Mouse (Mus musculus) forebrain, postnatal 0 days (tissue): Measurements from ENCODE around the gene Dlg1. TPM values are rescaled to one million over a fixed set of nuclear protein-coding genes. Genes with fewer than 3 reads are reported as not detected.

Experiments used
- ATAC-seq: fragments of 200-750 bp; cut with Nextera tagmentation; 2 replicates; pipeline ENCODE4 v1.8.0; 2017; ENCODE audit warnings: mild to moderate bottlenecking, moderate library complexity
- DNase-seq: peaks from one replicate; pipeline ENCODE4 v3.0.0-alpha.2; 2015
- H3K27ac ChIP-seq: fragments of 300-500 bp; sonication (generic); 2 replicates; pipeline ENCODE4 v1.5.1; 2014; ENCODE audit warnings: low read depth, mild to moderate bottlenecking, antibody characterized with exemption, low read length, moderate library complexity, mixed read lengths
- H3K27me3 ChIP-seq: fragments of 300-500 bp; sonication (generic); 2 replicates; pipeline ENCODE4 v1.6.1; 2014; ENCODE audit warnings: mild to moderate bottlenecking, low read length, mixed read lengths; ENCODE audit not compliant: insufficient read depth
- H3K36me3 ChIP-seq: fragments of 300-500 bp; sonication (generic); 2 replicates; pipeline ENCODE4 v1.6.1; 2014; ENCODE audit warnings: mild to moderate bottlenecking, moderate library complexity; ENCODE audit not compliant: insufficient read depth
- H3K4me1 ChIP-seq: fragments of 300-500 bp; sonication (generic); 2 replicates; pipeline ENCODE4 v1.6.1; 2014; ENCODE audit warnings: antibody characterized with exemption; ENCODE audit not compliant: insufficient read depth
- H3K4me2 ChIP-seq: fragments of 300-500 bp; sonication (generic); 2 replicates; pipeline ENCODE4 v1.6.1; 2014; ENCODE audit warnings: low read depth, mild to moderate bottlenecking, moderate library complexity
- H3K4me3 ChIP-seq: fragments of 300-500 bp; sonication (generic); 2 replicates; pipeline ENCODE4 v1.5.1; 2014; ENCODE audit warnings: low read depth, low read length, mixed read lengths
- H3K9ac ChIP-seq: fragments of 300-500 bp; sonication (generic); 2 replicates; pipeline ENCODE4 v1.6.1; 2014; ENCODE audit warnings: mild to moderate bottlenecking
- H3K9me3 ChIP-seq: fragments of 300-500 bp; sonication (generic); 2 replicates; pipeline ENCODE4 v1.6.1; 2016; ENCODE audit warnings: low read length
- CTCF ChIP-seq: sonication (generic); IDR thresholded peaks from 2 replicates; pipeline ENCODE4 v1.5.1; 2016; ENCODE audit warnings: antibody characterized with exemption, control low read depth, low read depth
- WGBS: fragments of 180-500 bp; shearing (Covaris S2); extraction: QIAGEN DNeasy Blood & Tissue Kit; methylation state at CpG from one replicate; pipeline ENCODE4 v1.1.7; 2014; 5-methylcytosine and 5-hydroxymethylcytosine counted together
- polyA plus RNA-seq: library from polyadenylated mRNA; unstranded; fragments of >200 nt; fragmentation: Nextera tagmentation; extraction: Ambion mirVana; gene quantifications from 2 replicates; pipeline ENCODE4 v1.2.1, GENCODE M21; 2015
- total RNA-seq: library from RNA; depleted of rRNA; stranded (reverse); fragments of >200 nt; gene quantifications from 2 replicates; pipeline ENCODE4 v1.2.3, GENCODE M21; 2014

The Dlg1 gene
- total and polyA plus RNA-seq, 2 experiments from 2014 or later, result 11.3 to 37.7 TPM

GRCm38 (mm10) chr16:31875391-31875790 is 212.1 kb downstream of the Dlg1 start:
- Histone ChIP-seq H3K9ac (no peak overlapping the region), H3K4me1 (no peaks in the 10 kb centered on the region; the same call in 1 of the 2 replicates), H3K4me2 (no peak overlapping the region), H3K4me3 (no peak overlapping the region), H3K9me3 (no peaks in the 10 kb centered on the region), H3K27ac (no peak overlapping the region), H3K27me3 (no peaks in the 10 kb centered on the region), H3K36me3 (peaks cover 16% of the 10 kb centered on the region)
- DNase-seq, result no peak
- ATAC-seq, result no peak
- WGBS, result 94% methylated on average over 4 of the region's 4 CpGs
- TF ChIP-seq CTCF, result no peak

- ATAC-seq (peak; percentile 81), DNase-seq (peak; percentile 75)
- H3K4me1 ChIP-seq, result no peaks in the 10 kb centered on the region; the same call in 1 of the 2 replicates
- TF ChIP-seq CTCF, result no peak
- 61% methylated on average over 10 of the region's 10 CpGs for WGBS
- no peak overlapping the region for H3K9ac ChIP-seq
- no peaks in the 10 kb centered on the region for H3K9me3 ChIP-seq
- peaks cover 16% of the 10 kb centered on the region for H3K36me3 ChIP-seq
- H3K4me3 ChIP-seq, result no peak overlapping the region
- H3K4me2 ChIP-seq, result no peak overlapping the region
- H3K27ac ChIP-seq, result peak overlapping the region; percentile 71
- no peaks in the 10 kb centered on the region for H3K27me3 ChIP-seq
These were observed 213.1 kb downstream of the Dlg1 start for GRCm38 (mm10) chr16:31876386-31876785.

GRCm38 (mm10) chr16:31878052-31878451 is 214.8 kb downstream of the Dlg1 start:
- 81% methylated on average over 6 of the region's 6 CpGs for WGBS

GRCm38 (mm10) chr16:31878573-31879257 is 215.5 kb downstream of the Dlg1 start, which contains the start of gene Meltf:
Gene Meltf (plus strand): TSS chr16:31878810.
- Histone ChIP-seq H3K4me1 (no peaks in the 10 kb centered on the region; the same call in 1 of the 2 replicates), H3K4me2 (no peak within 1 kb of the TSS), H3K9ac (no peak within 1 kb of the TSS), H3K27ac (no peak within 1 kb of the TSS), H3K36me3 (peaks cover 13% of the 10 kb centered on the region), H3K9me3 (no peaks in the 10 kb centered on the region), H3K27me3 (no peaks in the 10 kb centered on the region), H3K4me3 (no peak within 1 kb of the TSS)
- ATAC-seq, result peak; percentile 40; the same call in 1 of the 2 replicates
- WGBS, result 40% methylated on average over 19 of the region's 21 CpGs
- peak; percentile 33 for DNase-seq
- peak; percentile 78 for TF ChIP-seq CTCF

More at GRCm38 (mm10) chr16:31878052-31878451, 214.8 kb downstream of the Dlg1 start:
- DNase-seq (no peak), ATAC-seq (no peak)
- H3K27ac ChIP-seq, result no peak overlapping the region
- no peaks in the 10 kb centered on the region for H3K9me3 ChIP-seq
- no peaks in the 10 kb centered on the region for H3K27me3 ChIP-seq
- no peak overlapping the region for H3K4me2 ChIP-seq
- no peak overlapping the region for H3K9ac ChIP-seq
- H3K4me1 ChIP-seq, result no peaks in the 10 kb centered on the region; the same call in 1 of the 2 replicates
- no peak overlapping the region for H3K4me3 ChIP-seq
- no peak for TF ChIP-seq CTCF
- peaks cover 13% of the 10 kb centered on the region for H3K36me3 ChIP-seq

- no peak overlapping the region for H3K4me2 ChIP-seq
- no peaks in the 10 kb centered on the region for H3K9me3 ChIP-seq
- H3K27me3 ChIP-seq, result no peaks in the 10 kb centered on the region
- H3K4me1 ChIP-seq, result no peaks in the 10 kb centered on the region; the same call in 1 of the 2 replicates
- H3K9ac ChIP-seq, result no peak overlapping the region
- TF ChIP-seq CTCF, result no peak
- DNase-seq (no peak), ATAC-seq (no peak)
- H3K27ac ChIP-seq, result no peak overlapping the region
- no peak overlapping the region for H3K4me3 ChIP-seq
- WGBS, result 81% methylated on average over 8 of the region's 8 CpGs
- no peaks in the 10 kb centered on the region for H3K36me3 ChIP-seq
These were observed 217.1 kb downstream of the Dlg1 start for GRCm38 (mm10) chr16:31880146-31880840.

GRCm38 (mm10) chr16:31882381-31882908 is 219.2 kb downstream of the Dlg1 start:
- H3K36me3 ChIP-seq, result no peaks in the 10 kb centered on the region
- WGBS, result 56% methylated on average over 9 of the region's 9 CpGs
- no peak for ATAC-seq

GRCm38 (mm10) chr16:31883302-31883701 is 220.1 kb downstream of the Dlg1 start:
- DNase-seq, result no peak
- no peaks in the 10 kb centered on the region for H3K27me3 ChIP-seq
- H3K4me1 ChIP-seq, result no peaks in the 10 kb centered on the region
- whole genome bisulfite sequencing, result 74% methylated on average over 14 of the region's 14 CpGs
- H3K9me3 ChIP-seq, result no peaks in the 10 kb centered on the region
- H3K36me3 ChIP-seq, result no peaks in the 10 kb centered on the region
- H3K27ac ChIP-seq, result no peak overlapping the region
- H3K4me3 ChIP-seq, result no peak overlapping the region
- no peak for TF ChIP-seq CTCF
- peak; percentile 16; the same call in 1 of the 2 replicates for ATAC-seq
- H3K4me2 ChIP-seq, result no peak overlapping the region
- H3K9ac ChIP-seq, result no peak overlapping the region

More at GRCm38 (mm10) chr16:31882381-31882908, 219.2 kb downstream of the Dlg1 start:
- TF ChIP-seq CTCF, result no peak
- no peak overlapping the region for H3K4me2 ChIP-seq
- H3K27me3 ChIP-seq, result no peaks in the 10 kb centered on the region
- H3K4me1 ChIP-seq, result no peaks in the 10 kb centered on the region
- no peak overlapping the region for H3K27ac ChIP-seq
- no peak for DNase-seq
- H3K4me3 ChIP-seq, result no peak overlapping the region
- no peaks in the 10 kb centered on the region for H3K9me3 ChIP-seq
- no peak overlapping the region for H3K9ac ChIP-seq
